Mouse (Mus musculus) liver, embryonic 14.5 days (tissue): ENCODE data around the gene Ska3. TPM values are rescaled to one million over a fixed set of nuclear protein-coding genes. Genes with fewer than 3 reads are reported as not detected.
"Not testable (repeated sequence)": the region's sequence is repeated elsewhere in the genome, so short reads cannot be mapped to it uniquely, and the experiment has no call there.

Experiments
- ATAC-seq: fragments of 200-750 bp; cut with Nextera tagmentation; 2 replicates; pipeline ENCODE4 v1.8.0; 2017; ENCODE audit warnings: moderate number of reproducible peaks, mild to moderate bottlenecking, moderate library complexity; ENCODE audit not compliant: insufficient read depth
- DNase-seq, 3 experiments: peaks; one replicate each; pipeline ENCODE4 v3.0.0-alpha.2; 2012 to 2013; ENCODE audit warnings: low read depth in 3 of 3, low spot score in 3 of 3
- H3K27ac ChIP-seq: fragments of 300-500 bp; sonication (generic); 2 replicates; pipeline ENCODE4 v1.5.1; 2014; ENCODE audit warnings: moderate library complexity, mild to moderate bottlenecking, control low read depth, inconsistent platforms
- H3K27me3 ChIP-seq: fragments of 300-500 bp; sonication (generic); 2 replicates; pipeline ENCODE4 v1.6.1; 2014; ENCODE audit warnings: mild to moderate bottlenecking, low read length, moderate library complexity; ENCODE audit not compliant: control insufficient read depth, insufficient read depth
- H3K36me3 ChIP-seq: fragments of 300-500 bp; sonication (generic); replicated peaks from 2 replicates; pipeline ENCODE4 v1.6.1; 2014; ENCODE audit warnings: low read depth; ENCODE audit not compliant: control insufficient read depth, insufficient read depth
- H3K4me1 ChIP-seq, 2 experiments: fragments of 200-500 bp in 1 of 2; fragments of 300-500 bp in 1 of 2; sonication (generic) in 1 of 2; replicated peaks; 2 replicates each; pipeline ENCODE4 v1.6.1; 2012 to 2014; ENCODE audit warnings: antibody characterized with exemption in 1 of 2, inconsistent platforms in 1 of 2, low read length in 1 of 2; ENCODE audit not compliant: control insufficient read depth in 2 of 2, insufficient read depth in 2 of 2
- H3K4me2 ChIP-seq: fragments of 300-500 bp; sonication (generic); 2 replicates; pipeline ENCODE4 v1.6.1; 2014; ENCODE audit warnings: low read depth, mild to moderate bottlenecking, control low read depth, moderate library complexity
- H3K4me3 ChIP-seq, 2 experiments: fragments of 200-500 bp in 1 of 2; fragments of 300-500 bp in 1 of 2; sonication (generic) in 1 of 2; 2 replicates each; pipeline ENCODE4 v1.5.1; 2012 to 2014; ENCODE audit warnings: low read depth in 2 of 2, low read length in 2 of 2, mild to moderate bottlenecking in 2 of 2, control low read depth in 1 of 2, inconsistent platforms in 1 of 2, moderate library complexity in 1 of 2; ENCODE audit not compliant: insufficient read depth in 1 of 2
- H3K9ac ChIP-seq: fragments of 300-500 bp; sonication (generic); replicated peaks from 2 replicates; pipeline ENCODE4 v1.6.1; 2014; ENCODE audit warnings: mild to moderate bottlenecking, control low read depth, moderate library complexity
- H3K9me3 ChIP-seq: fragments of 300-500 bp; sonication (generic); 2 replicates; pipeline ENCODE4 v1.6.1; 2016; ENCODE audit warnings: low read length, mixed read lengths; ENCODE audit not compliant: control insufficient read depth
- CTCF ChIP-seq: IDR thresholded peaks from 2 replicates; pipeline ENCODE4 v1.5.1; 2016; ENCODE audit warnings: antibody characterized with exemption, low read depth, control low read depth
- EP300 ChIP-seq: IDR thresholded peaks from 2 replicates; pipeline ENCODE4 v1.6.1; 2016; ENCODE audit warnings: antibody characterized with exemption, low read depth
- WGBS: fragments of 180-500 bp; shearing (Covaris S2); extraction: QIAGEN DNeasy Blood & Tissue Kit; methylation state at CpG from one replicate; pipeline ENCODE4 v1.1.7; 2014; ENCODE audit not compliant: insufficient replicate concordance; 5-methylcytosine and 5-hydroxymethylcytosine counted together
- polyA plus RNA-seq, 2 experiments: library from polyadenylated mRNA; depleted of rRNA in 1 of 2; stranded (reverse) in 1 of 2; unstranded in 1 of 2; fragments of >200 nt; fragmentation: Nextera tagmentation in 1 of 2; extraction: Ambion mirVana in 1 of 2; gene quantifications; 2 replicates each; pipeline versions ENCODE4 v1.2.1 to v1.2.3; 2012 to 2014

The Ska3 gene
- polyA plus RNA-seq, 2 experiments, result 8.1 to 9.6 TPM

- no peak for ATAC-seq
- H3K27ac ChIP-seq, result no peak overlapping the region
- no peak for TF ChIP-seq CTCF
- TF ChIP-seq EP300, result no peak
- no peak overlapping the region for H3K9ac ChIP-seq
- H3K4me3 ChIP-seq, result no peak overlapping the region
- 0 out of 4 replicates have a peak, but pooled peaks cover 0 to under 1% of the 10 kb centered on the region in 2 experiments for H3K4me1 ChIP-seq
- DNase-seq, result no peak
- H3K4me2 ChIP-seq, result no peak overlapping the region
- WGBS, result 55% methylated on average over 4 of the region's 4 CpGs
- no peaks in the 10 kb centered on the region for H3K9me3 ChIP-seq
- no peaks in the 10 kb centered on the region for H3K36me3 ChIP-seq
- H3K27me3 ChIP-seq, result no peaks in the 10 kb centered on the region
These were observed 36.0 kb upstream of the Ska3 start for GRCm38 (mm10) chr14:57861987-57862412.

- TF ChIP-seq EP300, result no peak
- TF ChIP-seq CTCF, result no peak
- H3K9ac ChIP-seq, result no peak overlapping the region
- no peaks in the 10 kb centered on the region for H3K36me3 ChIP-seq
- ATAC-seq (no peak), DNase-seq (no peak)
- H3K27ac ChIP-seq, result no peak overlapping the region
- no peaks in the 10 kb centered on the region for H3K4me1 ChIP-seq
- H3K27me3 ChIP-seq, result no peaks in the 10 kb centered on the region
- no peak overlapping the region for H3K4me3 ChIP-seq
- H3K9me3 ChIP-seq, result no peaks in the 10 kb centered on the region
- H3K4me2 ChIP-seq, result no peak overlapping the region
These were observed 33.5 kb upstream of the Ska3 start for GRCm38 (mm10) chr14:57859520-57859919.

GRCm38 (mm10) chr14:57858601-57859000 lies 32.6 kb upstream of the Ska3 start:
- Histone ChIP-seq H3K27ac (no peak overlapping the region), H3K4me1 (no peaks in the 10 kb centered on the region), H3K27me3 (no peaks in the 10 kb centered on the region), H3K4me3 (no peak overlapping the region), H3K4me2 (no peak overlapping the region), H3K36me3 (no peaks in the 10 kb centered on the region), H3K9me3 (no peaks in the 10 kb centered on the region), H3K9ac (no peak overlapping the region)
- 69% methylated on average over 2 of the region's 2 CpGs for WGBS
- no peak for TF ChIP-seq EP300
- TF ChIP-seq CTCF, result no peak
- DNase-seq (no peak), ATAC-seq (no peak)

GRCm38 (mm10) chr14:57856037-57856436 lies 30.1 kb upstream of the Ska3 start:
- not testable (repeated sequence) for H3K4me1 ChIP-seq, H3K9ac ChIP-seq, ATAC-seq, H3K27me3 ChIP-seq, H3K36me3 ChIP-seq, H3K27ac ChIP-seq, H3K4me2 ChIP-seq, DNase-seq, H3K9me3 ChIP-seq, H3K4me3 ChIP-seq
- TF ChIP-seq CTCF, result peak; percentile 22; the same call in 1 of the 2 replicates

GRCm38 (mm10) chr14:57852961-57853360 lies 27.0 kb upstream of the Ska3 start:
- Histone ChIP-seq H3K4me2 (no peak overlapping the region), H3K9ac (no peak overlapping the region), H3K9me3 (no peaks in the 10 kb centered on the region), H3K36me3 (no peaks in the 10 kb centered on the region), H3K27ac (no peak overlapping the region), H3K4me1 (no peaks in the 10 kb centered on the region; a peak in 1 of 4 replicates), H3K4me3 (no peak overlapping the region), H3K27me3 (no peaks in the 10 kb centered on the region)
- ATAC-seq, result no peak
- 68% methylated on average over 2 of the region's 2 CpGs for WGBS
- TF ChIP-seq CTCF (no peak), EP300 (no peak)
- DNase-seq, result no peak

- H3K27me3 ChIP-seq, result no peaks in the 10 kb centered on the region
- H3K4me2 ChIP-seq, result no peak overlapping the region
- DNase-seq (peak in 1 of 3 experiments; percentile 29), ATAC-seq (no peak)
- H3K36me3 ChIP-seq, result no peaks in the 10 kb centered on the region
- H3K4me1 ChIP-seq, result no peaks in the 10 kb centered on the region; a peak in 1 of 4 replicates
- WGBS, result 60% methylated on average over 3 of the region's 3 CpGs
- H3K9ac ChIP-seq, result no peak overlapping the region
- TF ChIP-seq CTCF (no peak), EP300 (no peak)
- no peak overlapping the region for H3K4me3 ChIP-seq
- H3K27ac ChIP-seq, result no peak overlapping the region
- H3K9me3 ChIP-seq, result no peaks in the 10 kb centered on the region
These were observed 24.3 kb upstream of the Ska3 start for GRCm38 (mm10) chr14:57850330-57850729.
